Mouse (Mus musculus) lung, embryonic 16.5 days (tissue): Measurements from ENCODE around the gene Aox4. TPM values are rescaled to one million over a fixed set of nuclear protein-coding genes. Genes with fewer than 3 reads are reported as not detected.

Source experiments
- ATAC-seq: fragments of 200-750 bp; cut with Nextera tagmentation; 2 replicates; pipeline ENCODE4 v1.8.0; 2017; ENCODE audit warnings: low read depth, mild to moderate bottlenecking, moderate library complexity
- H3K27ac ChIP-seq: fragments of 300-500 bp; sonication (generic); 2 replicates; pipeline ENCODE4 v1.5.1; 2014; ENCODE audit warnings: mild to moderate bottlenecking, control low read depth, low read length
- H3K27me3 ChIP-seq: fragments of 300-500 bp; sonication (generic); 2 replicates; pipeline ENCODE4 v1.6.1; 2014; ENCODE audit warnings: low read depth, low read length, mixed read lengths; ENCODE audit not compliant: control insufficient read depth, insufficient read depth
- H3K36me3 ChIP-seq: fragments of 300-500 bp; sonication (generic); 2 replicates; pipeline ENCODE4 v1.6.1; 2014; ENCODE audit warnings: low read length; ENCODE audit not compliant: control insufficient read depth, insufficient read depth
- H3K4me1 ChIP-seq: fragments of 300-500 bp; sonication (generic); replicated peaks from 2 replicates; pipeline ENCODE4 v1.6.1; 2014; ENCODE audit warnings: low read length, mixed read lengths; ENCODE audit not compliant: control insufficient read depth, insufficient read depth
- H3K4me2 ChIP-seq: fragments of 300-500 bp; sonication (generic); 2 replicates; pipeline ENCODE4 v1.6.1; 2014; ENCODE audit warnings: low read depth, low read length, control low read depth
- H3K4me3 ChIP-seq: fragments of 300-500 bp; sonication (generic); 2 replicates; pipeline ENCODE4 v1.5.1; 2014; ENCODE audit warnings: mild to moderate bottlenecking, low read length, control low read depth
- H3K9ac ChIP-seq: fragments of 300-500 bp; sonication (generic); 2 replicates; pipeline ENCODE4 v1.6.1; 2014; ENCODE audit warnings: low read length, control low read depth
- H3K9me3 ChIP-seq: fragments of 300-500 bp; sonication (generic); 2 replicates; pipeline ENCODE4 v1.6.1; 2016; ENCODE audit warnings: low read length; ENCODE audit not compliant: control insufficient read depth
- WGBS: fragments of 180-500 bp; shearing (Covaris S2); extraction: QIAGEN DNeasy Blood & Tissue Kit; methylation state at CpG from one replicate; pipeline ENCODE4 v1.1.7; 2014; 5-methylcytosine and 5-hydroxymethylcytosine counted together
- polyA plus RNA-seq: library from polyadenylated mRNA; unstranded; fragments of >200 nt; fragmentation: Nextera tagmentation; extraction: Ambion mirVana; gene quantifications from 2 replicates; pipeline ENCODE4 v1.2.1, GENCODE M21; 2015

The Aox4 gene
- 0.05 and 0.26 TPM in 2 replicates for polyA plus RNA-seq

DNA sequence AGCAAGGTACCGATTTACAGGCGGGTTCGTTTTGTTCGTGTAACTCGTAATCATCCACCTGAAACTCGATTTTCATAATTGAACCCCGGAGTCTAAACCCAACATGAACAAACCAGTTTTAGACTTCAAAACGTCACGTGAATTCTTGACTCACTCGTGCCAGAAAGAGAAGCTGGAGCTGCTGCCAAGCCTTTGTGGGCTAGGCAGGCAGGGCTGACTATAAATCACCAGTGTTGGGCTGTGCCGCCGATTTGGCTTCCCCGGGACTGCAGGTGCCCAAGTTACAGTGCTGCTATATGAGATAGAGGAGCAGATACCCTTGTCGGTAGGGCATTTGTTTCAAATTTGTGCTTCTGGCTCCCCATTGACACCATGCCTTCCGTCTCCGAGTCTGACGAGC lies at the start of gene Aox4:
Gene Aox4, plus strand, starts transcription at position 195 of the 400 bp plus-strand sequence.
- Histone ChIP-seq H3K27ac (no peak within 1 kb of the TSS), H3K4me1 (no peaks in the 10 kb centered on the region), H3K4me3 (no peak within 1 kb of the TSS), H3K36me3 (no peaks in the 10 kb centered on the region), H3K9me3 (no peaks in the 10 kb centered on the region), H3K9ac (no peak within 1 kb of the TSS), H3K27me3 (no peaks in the 10 kb centered on the region), H3K4me2 (no peak within 1 kb of the TSS)
- 75% methylated on average over 17 of the region's 17 CpGs for WGBS
- no peak for ATAC-seq

GRCm38 (mm10) chr1:58169893-58170292 lies 40.3 kb upstream of the Aox4 start:
- no peaks in the 10 kb centered on the region for H3K9me3 ChIP-seq

DNA sequence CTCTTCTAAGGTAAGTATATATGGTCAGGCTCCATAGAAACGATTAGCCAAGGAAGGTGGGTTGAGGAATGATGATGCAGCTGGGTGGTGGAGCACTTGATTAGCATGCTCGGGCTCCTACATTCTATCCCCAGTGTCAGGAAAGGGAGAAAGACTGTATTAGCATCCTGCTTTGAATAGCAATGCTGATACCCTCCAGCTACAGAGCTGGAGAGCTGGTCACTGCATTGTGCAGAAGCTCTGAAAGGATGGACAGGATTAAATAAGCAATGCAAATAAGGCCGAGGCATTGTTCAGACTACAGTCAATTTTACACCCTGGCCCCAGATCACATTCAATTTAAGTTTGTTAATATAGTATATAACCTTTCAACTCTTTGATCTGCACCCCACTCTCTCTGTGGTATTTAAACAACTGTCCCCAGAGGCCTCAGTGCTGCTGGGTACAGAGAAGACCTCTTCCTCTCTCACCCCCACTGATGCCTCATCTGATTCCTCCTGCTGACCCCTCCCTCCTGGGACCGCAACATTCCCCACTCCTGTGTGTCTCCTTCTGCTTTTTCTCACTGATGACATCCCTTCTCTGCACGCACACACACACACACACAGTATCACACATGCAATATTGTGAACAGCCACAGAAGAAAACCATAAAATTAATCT lies 21.6 kb upstream of the Aox4 start:
- H3K4me3 ChIP-seq, result no peak overlapping the region
- no peak overlapping the region for H3K27ac ChIP-seq
- no peaks in the 10 kb centered on the region for H3K27me3 ChIP-seq
- no peak overlapping the region for H3K9ac ChIP-seq
- WGBS, result 61% methylated on average over 5 of the region's 5 CpGs
- no peak for ATAC-seq
- no peaks in the 10 kb centered on the region for H3K4me1 ChIP-seq
- H3K9me3 ChIP-seq, result no peaks in the 10 kb centered on the region
- H3K4me2 ChIP-seq, result no peak overlapping the region
- no peaks in the 10 kb centered on the region for H3K36me3 ChIP-seq

More at GRCm38 (mm10) chr1:58169893-58170292, 40.3 kb upstream of the Aox4 start:
- Histone ChIP-seq H3K27ac (no peak overlapping the region), H3K9ac (no peak overlapping the region), H3K27me3 (no peaks in the 10 kb centered on the region), H3K4me3 (no peak overlapping the region), H3K4me1 (no peaks in the 10 kb centered on the region), H3K4me2 (no peak overlapping the region), H3K36me3 (no peaks in the 10 kb centered on the region)
- 60% methylated on average over 6 of the region's 6 CpGs for WGBS
- ATAC-seq, result no peak

GRCm38 (mm10) chr1:58194317-58194716 lies 15.9 kb upstream of the Aox4 start:
- no peak overlapping the region for H3K4me3 ChIP-seq
- H3K36me3 ChIP-seq, result no peaks in the 10 kb centered on the region
- H3K4me1 ChIP-seq, result no peaks in the 10 kb centered on the region
- 0 out of 2 replicates have a peak, but pooled peaks cover 2% of the 10 kb centered on the region for H3K27me3 ChIP-seq
- ATAC-seq, result no peak
- H3K27ac ChIP-seq, result no peak overlapping the region
- WGBS, result 86% methylated on average over 12 of the region's 12 CpGs
- H3K9me3 ChIP-seq, result no peaks in the 10 kb centered on the region
- no peak overlapping the region for H3K4me2 ChIP-seq
- no peak overlapping the region for H3K9ac ChIP-seq

DNA sequence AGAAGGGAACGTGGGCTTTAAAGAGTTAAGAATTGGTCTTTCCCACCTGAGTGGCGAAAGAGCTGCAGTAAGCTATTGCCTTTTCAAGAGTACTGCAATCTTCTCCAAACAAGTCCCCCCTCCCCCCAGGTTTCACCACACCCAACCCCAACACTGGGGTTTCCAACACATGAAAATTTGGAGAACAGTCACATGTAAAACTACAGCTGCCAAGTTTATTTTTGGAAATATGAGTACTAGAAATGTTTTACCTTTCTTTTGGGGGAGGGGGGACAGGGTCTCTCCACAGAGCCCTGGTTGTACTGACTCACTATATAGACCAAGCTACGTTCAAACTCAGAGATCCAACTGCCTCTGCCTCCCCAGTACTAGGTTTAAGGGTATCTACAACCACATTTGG lies 15.2 kb upstream of the Aox4 start:
- Histone ChIP-seq H3K36me3 (no peaks in the 10 kb centered on the region), H3K27me3 (0 out of 2 replicates have a peak, but pooled peaks cover 2% of the 10 kb centered on the region), H3K9ac (no peak overlapping the region), H3K4me2 (0 out of 2 replicates have a peak overlapping the region, but pooled peaks have one; percentile 13), H3K4me3 (no peak overlapping the region), H3K9me3 (no peaks in the 10 kb centered on the region), H3K27ac (no peak overlapping the region), H3K4me1 (no peaks in the 10 kb centered on the region)
- WGBS, result 57% methylated on average over 3 of the region's 3 CpGs
- no peak for ATAC-seq

GRCm38 (mm10) chr1:58195541-58195940 lies 14.7 kb upstream of the Aox4 start:
- WGBS, result 19% methylated on average over 10 of the region's 10 CpGs
- H3K27ac ChIP-seq, result no peak overlapping the region
- no peaks in the 10 kb centered on the region for H3K9me3 ChIP-seq
- ATAC-seq, result no peak
- H3K27me3 ChIP-seq, result 0 out of 2 replicates have a peak, but pooled peaks cover 2% of the 10 kb centered on the region
- 0 out of 2 replicates have a peak overlapping the region, but pooled peaks have one; percentile 2 for H3K4me3 ChIP-seq
- H3K4me1 ChIP-seq, result no peaks in the 10 kb centered on the region
- H3K4me2 ChIP-seq, result peak overlapping the region; percentile 13; the same call in 1 of the 2 replicates
- no peak overlapping the region for H3K9ac ChIP-seq
- H3K36me3 ChIP-seq, result no peaks in the 10 kb centered on the region

- 47% methylated on average over 9 of the region's 9 CpGs for WGBS
- ATAC-seq, result no peak
Measured at GRCm38 (mm10) chr1:58197023-58197422, 13.2 kb upstream of the Aox4 start.

DNA sequence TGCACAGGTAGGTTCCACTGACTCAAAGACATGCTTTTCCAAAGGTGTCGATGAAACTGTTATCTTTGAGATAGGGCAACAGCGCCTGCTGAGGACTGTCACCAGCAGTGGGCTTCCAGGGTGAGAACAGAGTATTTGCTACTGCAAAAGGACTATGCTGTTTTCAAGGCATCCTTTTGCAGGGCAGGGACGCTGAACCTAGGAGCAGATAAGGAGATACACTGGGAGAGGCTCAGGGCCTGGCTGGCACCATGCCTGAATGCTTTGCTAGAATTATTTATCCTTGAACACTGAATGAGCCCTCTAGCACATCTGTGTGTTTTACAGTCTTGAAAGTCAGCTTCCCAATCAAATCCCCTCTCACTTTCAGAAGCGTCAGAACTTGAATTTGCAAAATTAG lies 11.8 kb upstream of the Aox4 start:
- WGBS, result 41% methylated on average over 4 of the region's 4 CpGs
- ATAC-seq, result no peak
- Histone ChIP-seq H3K9me3 (no peaks in the 10 kb centered on the region), H3K9ac (no peak overlapping the region), H3K4me3 (no peak overlapping the region), H3K4me1 (no peaks in the 10 kb centered on the region), H3K4me2 (no peak overlapping the region), H3K36me3 (no peaks in the 10 kb centered on the region), H3K27me3 (0 out of 2 replicates have a peak, but pooled peaks cover 2% of the 10 kb centered on the region), H3K27ac (no peak overlapping the region)

More at GRCm38 (mm10) chr1:58197023-58197422, 13.2 kb upstream of the Aox4 start:
- H3K36me3 ChIP-seq, result no peaks in the 10 kb centered on the region
- H3K9ac ChIP-seq, result no peak overlapping the region
- no peaks in the 10 kb centered on the region for H3K4me1 ChIP-seq
- no peak overlapping the region for H3K27ac ChIP-seq
- no peak overlapping the region for H3K4me2 ChIP-seq
- 0 out of 2 replicates have a peak, but pooled peaks cover 2% of the 10 kb centered on the region for H3K27me3 ChIP-seq
- H3K9me3 ChIP-seq, result no peaks in the 10 kb centered on the region
- no peak overlapping the region for H3K4me3 ChIP-seq

DNA sequence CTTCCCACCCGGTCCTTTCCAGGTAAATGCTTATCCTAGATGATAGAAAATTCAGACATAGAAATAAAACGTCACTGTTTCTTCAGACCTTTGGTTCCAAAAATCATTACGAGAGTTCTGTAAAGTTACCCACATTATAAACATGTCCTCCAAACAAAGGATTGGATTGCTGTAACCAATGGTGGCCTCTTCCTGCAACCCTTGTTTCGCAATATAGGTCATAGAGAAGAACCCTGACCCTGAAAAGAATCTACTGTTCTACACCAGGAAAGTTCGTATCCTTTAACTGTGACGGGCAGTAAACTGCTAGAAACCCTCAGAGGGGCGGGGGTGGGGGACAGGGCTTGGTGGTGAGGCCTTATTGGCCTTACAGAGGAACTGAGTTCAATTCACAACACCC lies 2.6 kb downstream of the Aox4 start:
- Histone ChIP-seq H3K4me2 (no peak overlapping the region), H3K36me3 (no peaks in the 10 kb centered on the region), H3K4me3 (no peak overlapping the region), H3K27ac (no peak overlapping the region), H3K9ac (no peak overlapping the region), H3K27me3 (no peaks in the 10 kb centered on the region), H3K9me3 (no peaks in the 10 kb centered on the region), H3K4me1 (no peaks in the 10 kb centered on the region)
- WGBS, result 70% methylated on average over 7 of the region's 7 CpGs
- ATAC-seq, result no peak
